Mouse (Mus musculus) erythroid progenitor cell, adult 5-6 weeks (primary cell): ENCODE measurements around the gene Zfp26. TPM values are rescaled to one million over a fixed set of nuclear protein-coding genes. Genes with fewer than 3 reads are reported as not detected.

Experiments
- ATAC-seq: replicated peaks from 2 replicates; pipeline ENCODE4 v1.8.0; 2016; ENCODE audit warnings: moderate number of reproducible peaks, mild to moderate bottlenecking, moderate TSS enrichment, inconsistent platforms; ENCODE audit not compliant: poor library complexity, low FRiP score, severe bottlenecking
- total RNA-seq, 2 experiments: library from RNA; stranded (forward) in 1 of 2; stranded (reverse) in 1 of 2; fragments of 150-400 nt in 1 of 2; fragments of 186-747, 209-891 nt in 1 of 2; gene quantifications; 2 replicates each; pipeline versions ENCODE4 v1.2.3 to v1.2.4; 2015 to 2017; ENCODE audit warnings: low replicate concordance in 2 of 2

Zfp26 gene
- total RNA-seq (2015; ENCODE audit: low replicate concordance) = 5.0 and 9.2 TPM in 2 replicates
- total RNA-seq (2017; ENCODE audit: low replicate concordance) = 2.7 and 24.4 TPM in 2 replicates

GRCm38 (mm10) chr9:20459377-20460317 lies at the start of gene Zfp26:
Gene Zfp26, minus strand, starts transcription at chr9:20460162.
- peak; percentile 98 for ATAC-seq

GRCm38 (mm10) chr9:20509676-20510075 lies 49.7 kb upstream of the Zfp26 start:
- no peak for ATAC-seq

- no peak for ATAC-seq
Measured at GRCm38 (mm10) chr9:20504801-20505200, 44.8 kb upstream of the Zfp26 start.

GRCm38 (mm10) chr9:20493281-20493680 lies 33.3 kb upstream of the Zfp26 start:
- no peak for ATAC-seq

- ATAC-seq = peak; percentile 98
Measured at GRCm38 (mm10) chr9:20492527-20493233, 32.7 kb upstream of the Zfp26 start, which contains the start of gene Zfp426. Gene Zfp426, minus strand, starts transcription at chr9:20492746.

GRCm38 (mm10) chr9:20491858-20492526 lies 32.0 kb upstream of the Zfp26 start:
- peak; percentile 42; the same call in 1 of the 2 replicates for ATAC-seq

- ATAC-seq = no peak
Measured at GRCm38 (mm10) chr9:20489536-20489935, 29.6 kb upstream of the Zfp26 start.

GRCm38 (mm10) chr9:20479396-20479795 lies 19.4 kb upstream of the Zfp26 start:
- no peak for ATAC-seq

- no peak for ATAC-seq
Measured at GRCm38 (mm10) chr9:20476632-20477031, 16.7 kb upstream of the Zfp26 start.

- peak; percentile 70; the same call in 1 of the 2 replicates for ATAC-seq
Measured at GRCm38 (mm10) chr9:20466761-20467442, 6.9 kb upstream of the Zfp26 start.

- ATAC-seq = no peak
Measured at GRCm38 (mm10) chr9:20453647-20454046, 6.3 kb downstream of the Zfp26 start.

GRCm38 (mm10) chr9:20451493-20451892 lies 8.5 kb downstream of the Zfp26 start:
- ATAC-seq = no peak

GRCm38 (mm10) chr9:20443183-20443783 lies 16.7 kb downstream of the Zfp26 start:
- ATAC-seq = no peak

GRCm38 (mm10) chr9:20430004-20430403 lies 30.0 kb downstream of the Zfp26 start:
- ATAC-seq = no peak

GRCm38 (mm10) chr9:20411460-20411859 lies 48.5 kb downstream of the Zfp26 start:
- ATAC-seq = no peak

GRCm38 (mm10) chr9:20409319-20409718 lies 50.6 kb downstream of the Zfp26 start:
- no peak for ATAC-seq

GRCm38 (mm10) chr9:20385343-20385703 lies 74.6 kb downstream of the Zfp26 start:
- no peak for ATAC-seq

GRCm38 (mm10) chr9:20384532-20385342 lies 75.2 kb downstream of the Zfp26 start, which contains the start of gene Zfp560:
Gene Zfp560, minus strand, starts transcription at chr9:20385177.
- peak; percentile 99 for ATAC-seq
